Mouse (Mus musculus) kidney, adult 2 months (tissue): ENCODE measurements at regions not wholly inside any gene's neighbourhood (a gene's known extent, or its start where the extent isn't known, plus 50 kb on each side); places are given as distances from the start of the nearest gene placed in this dataset.

ENCODE experiments used
- CTCF ChIP-seq: fragments of 200-500 bp; conservative IDR thresholded peaks from 2 replicates; pipeline ENCODE4 v1.5.1; 2011; ENCODE audit warnings: low read depth, mild to moderate bottlenecking, control low read depth, low read length, moderate library complexity, mixed read lengths; ENCODE audit not compliant: insufficient read depth, insufficient read length
- POLR2A ChIP-seq: fragments of 200-500 bp; IDR thresholded peaks from one replicate; pipeline ENCODE4 v1.6.1; 2011; ENCODE audit warnings: low read depth, low read length, control low read depth

GRCm38 (mm10) chr17:75893559-75893958, 341.8 kb upstream of the Fam98a start:
- TF ChIP-seq POLR2A (no peak), CTCF (no peak)
